Mouse (Mus musculus) olfactory bulb, adult 2 months (tissue): ENCODE results near the gene Herc2. TPM values are rescaled to one million over a fixed set of nuclear protein-coding genes. Genes with fewer than 3 reads are reported as not detected.

ENCODE experiments used
- H3K27ac ChIP-seq: fragments of 200-500 bp; 2 replicates; pipeline ENCODE4 v1.5.1; 2012; ENCODE audit warnings: low read depth, low read length; ENCODE audit not compliant: insufficient read depth
- H3K4me1 ChIP-seq: fragments of 200-500 bp; 2 replicates; pipeline ENCODE4 v1.6.1; 2012; ENCODE audit warnings: low read length; ENCODE audit not compliant: control insufficient read depth, insufficient read depth
- H3K4me3 ChIP-seq: fragments of 200-500 bp; 2 replicates; pipeline ENCODE4 v1.5.1; 2012; ENCODE audit warnings: mild to moderate bottlenecking, low read depth, low read length, moderate library complexity; ENCODE audit not compliant: insufficient read depth
- CTCF ChIP-seq: fragments of 200-500 bp; IDR thresholded peaks from 2 replicates; pipeline ENCODE4 v1.5.1; 2012; ENCODE audit warnings: low read depth, mild to moderate bottlenecking, low read length, moderate library complexity; ENCODE audit not compliant: insufficient read depth
- POLR2A ChIP-seq: fragments of 200-500 bp; IDR thresholded peaks from 2 replicates; pipeline ENCODE4 v1.6.1; 2012; ENCODE audit warnings: mild to moderate bottlenecking, low read depth, low read length, moderate library complexity; ENCODE audit not compliant: insufficient read depth
- WGBS: fragments of 180-500 bp; shearing (Covaris S2); methylation state at CpG from one replicate; pipeline ENCODE4 v1.1.7; 2018; 5-methylcytosine and 5-hydroxymethylcytosine counted together
- polyA plus RNA-seq: library from polyadenylated mRNA; stranded (reverse); fragments of >200 nt; gene quantifications from 2 replicates; pipeline ENCODE4 v1.2.4, GENCODE M21; 2012; ENCODE audit warnings: low replicate concordance; ENCODE audit not compliant: missing spikeins, insufficient read depth, insufficient read length

Gene Herc2
- polyA plus RNA-seq, 1 experiment: 28.0 TPM

DNA sequence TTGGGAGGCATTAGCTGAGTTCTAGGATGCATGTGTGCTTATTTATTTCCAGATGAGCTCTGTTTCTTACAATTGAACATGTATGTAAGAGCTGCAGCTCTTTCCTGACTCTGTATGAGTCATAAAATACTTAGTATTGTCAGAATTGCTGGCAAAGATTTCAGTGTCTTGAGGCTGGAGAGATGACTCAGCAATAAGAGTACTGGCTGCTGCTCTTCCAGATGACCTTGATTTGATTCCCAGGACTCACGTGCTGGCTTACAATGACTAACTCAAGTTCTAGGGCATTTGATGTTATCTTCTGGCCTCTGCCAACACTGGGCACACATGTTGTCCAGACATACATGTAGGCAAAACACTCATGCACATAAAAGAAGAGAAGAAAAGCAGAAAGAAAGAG is 64.2 kb downstream of the Herc2 start:
- TF ChIP-seq CTCF (no peak), POLR2A (no peak)
- 30% methylated on average over 1 of the region's 1 CpGs for WGBS
- Histone ChIP-seq H3K4me3 (no peak overlapping the region), H3K27ac (no peak overlapping the region), H3K4me1 (no peaks in the 10 kb centered on the region; the same call in 1 of the 2 replicates)

DNA sequence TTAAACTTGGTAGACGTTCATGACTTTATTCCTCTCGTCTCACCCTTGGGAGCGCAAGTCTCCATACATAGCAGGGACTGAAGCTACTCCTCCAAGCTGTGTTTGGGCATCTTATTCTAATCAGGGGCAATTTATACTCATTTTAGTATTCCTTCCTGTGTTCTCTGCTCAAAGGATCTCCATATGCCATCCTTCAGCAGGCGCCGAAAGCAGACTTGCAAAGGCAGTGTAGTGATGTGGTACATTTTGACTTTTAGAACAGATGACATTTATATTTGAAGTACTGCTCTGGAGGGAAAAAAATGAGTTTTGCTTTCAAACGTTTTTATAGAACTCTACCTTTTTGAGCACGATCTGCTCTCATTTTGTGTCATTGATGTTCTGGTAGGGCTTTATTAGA is 71.0 kb downstream of the Herc2 start:
- Histone ChIP-seq H3K4me1 (no peaks in the 10 kb centered on the region), H3K27ac (no peak overlapping the region), H3K4me3 (no peak overlapping the region)
- TF ChIP-seq CTCF (no peak), POLR2A (no peak)
- 87% methylated on average over 7 of the region's 7 CpGs for WGBS

DNA sequence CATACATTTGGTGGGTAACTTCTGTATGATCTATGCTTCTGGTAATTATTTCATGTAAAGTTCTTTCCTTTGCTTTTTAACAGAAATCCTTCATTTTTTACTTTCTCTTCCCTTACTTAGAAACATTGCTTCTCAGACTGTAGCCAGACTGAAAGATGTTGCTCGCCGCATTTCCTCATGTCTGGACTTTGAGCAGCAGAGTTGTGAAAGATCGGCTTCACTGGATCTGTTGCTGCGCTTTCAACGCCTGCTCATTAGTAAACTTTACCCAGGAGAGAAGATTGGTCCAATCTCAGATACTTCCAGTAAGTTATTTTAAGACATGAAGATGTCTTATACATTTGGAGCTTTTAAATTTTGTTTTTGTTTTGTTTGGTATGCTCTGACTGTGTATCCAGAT is 71.4 kb downstream of the Herc2 start:
- Histone ChIP-seq H3K4me3 (no peak overlapping the region), H3K4me1 (no peaks in the 10 kb centered on the region), H3K27ac (no peak overlapping the region)
- TF ChIP-seq POLR2A (no peak), CTCF (no peak)
- 89% methylated on average over 5 of the region's 5 CpGs for WGBS

DNA sequence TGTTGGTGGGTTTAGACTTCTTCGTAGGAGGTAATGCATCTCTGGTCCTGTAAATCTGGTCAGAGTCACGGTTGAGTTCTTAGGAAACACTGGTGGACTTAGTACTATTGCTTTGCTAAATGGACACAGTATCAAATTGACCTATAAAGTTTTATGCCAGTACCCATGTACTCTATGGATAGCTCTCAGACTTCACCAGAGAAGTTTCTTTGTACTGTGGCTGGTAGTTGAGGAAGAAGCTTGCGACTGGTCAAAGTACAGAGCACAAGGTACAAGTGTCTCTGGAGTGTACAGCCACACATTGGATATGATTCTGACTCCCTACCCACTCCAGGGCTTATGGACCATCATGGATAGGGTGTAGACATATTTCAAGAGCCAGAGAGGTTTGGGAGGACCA is 78.1 kb downstream of the Herc2 start:
- TF ChIP-seq POLR2A (no peak), CTCF (no peak)
- no peak overlapping the region for H3K27ac ChIP-seq
- H3K4me1 ChIP-seq: no peaks in the 10 kb centered on the region
- WGBS: 98% methylated on average over 3 of the region's 3 CpGs
- no peak overlapping the region for H3K4me3 ChIP-seq

DNA sequence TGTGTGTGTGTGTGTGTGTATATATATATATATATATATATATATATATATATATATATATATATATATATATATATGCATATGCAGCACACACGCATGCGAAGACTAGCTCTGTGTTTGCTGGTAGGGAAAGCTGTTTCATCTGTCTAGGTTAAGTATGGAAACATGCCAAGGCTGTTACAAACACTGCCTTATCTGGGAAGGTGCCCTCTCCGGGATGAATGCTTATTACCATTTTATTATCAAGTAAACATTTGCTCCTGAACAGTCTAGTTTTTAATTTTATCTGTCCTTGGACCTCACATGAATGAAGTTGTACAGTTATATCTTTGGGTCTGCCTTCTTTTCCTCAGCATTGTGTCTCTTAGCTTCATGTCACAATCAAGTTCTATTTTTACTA is 79.6 kb downstream of the Herc2 start:
- no peak for TF ChIP-seq CTCF
- no peak for TF ChIP-seq POLR2A
- Histone ChIP-seq H3K4me3 (no peak overlapping the region), H3K27ac (no peak overlapping the region), H3K4me1 (no peaks in the 10 kb centered on the region)
- 75% methylated on average over 3 of the region's 3 CpGs for WGBS

DNA sequence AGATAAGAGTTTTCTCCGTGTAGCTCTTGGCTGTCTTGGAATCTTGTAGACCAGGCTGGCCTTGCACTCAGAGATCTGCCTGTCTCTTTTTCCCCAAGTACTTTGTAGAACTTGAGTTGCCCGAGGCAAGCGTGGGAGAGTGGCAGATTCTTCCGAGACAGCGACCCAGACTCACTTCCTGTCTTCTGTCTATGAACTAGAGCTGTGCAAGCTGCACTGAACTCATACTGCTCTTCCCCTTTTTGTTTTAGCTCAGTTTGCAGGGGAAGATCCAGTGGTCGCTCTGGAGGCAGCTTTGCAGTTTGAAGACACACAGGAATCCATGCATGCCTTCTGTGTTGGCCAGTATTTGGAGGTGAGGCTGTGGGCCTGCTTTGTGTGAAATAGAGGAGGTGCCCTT is 81.6 kb downstream of the Herc2 start:
- TF ChIP-seq CTCF: no peak
- no peak for TF ChIP-seq POLR2A
- H3K27ac ChIP-seq: no peak overlapping the region
- H3K4me3 ChIP-seq: no peak overlapping the region
- WGBS: 84% methylated on average over 6 of the region's 6 CpGs
- H3K4me1 ChIP-seq: no peaks in the 10 kb centered on the region

GRCm38 (mm10) chr7:56138706-56139105 is 88.7 kb downstream of the Herc2 start:
- Histone ChIP-seq H3K4me3 (no peak overlapping the region), H3K4me1 (no peaks in the 10 kb centered on the region), H3K27ac (no peak overlapping the region)
- no peak for TF ChIP-seq POLR2A
- TF ChIP-seq CTCF: no peak
- 85% methylated on average over 7 of the region's 7 CpGs for WGBS

- 97% methylated on average over 3 of the region's 3 CpGs for WGBS
- Histone ChIP-seq H3K4me1 (peaks cover 2% of the 10 kb centered on the region; the same call in 1 of the 2 replicates), H3K4me3 (no peak overlapping the region), H3K27ac (no peak overlapping the region)
- no peak for TF ChIP-seq CTCF
- TF ChIP-seq POLR2A: no peak
Observed at GRCm38 (mm10) chr7:56146424-56146823, 96.4 kb downstream of the Herc2 start.

DNA sequence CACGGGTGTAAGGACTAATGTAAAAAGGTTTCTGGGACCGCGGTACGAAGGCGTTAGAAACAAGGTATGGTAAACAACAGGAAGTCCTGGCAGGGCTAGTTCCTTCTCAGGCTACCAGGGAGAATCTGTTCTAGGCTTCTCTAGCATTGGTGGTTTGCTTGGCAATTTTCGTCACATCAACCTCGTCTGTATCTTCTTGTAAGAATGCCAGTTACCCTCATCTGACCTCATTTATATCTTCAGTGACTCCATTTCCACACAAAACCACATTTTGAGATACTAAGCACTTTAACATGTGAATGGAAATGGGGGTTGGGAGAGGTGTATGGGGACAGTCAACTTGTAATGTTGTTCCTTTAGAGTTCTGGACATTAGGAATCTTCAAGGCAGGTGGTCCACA is 98.9 kb downstream of the Herc2 start:
- no peak overlapping the region for H3K4me3 ChIP-seq
- no peak overlapping the region for H3K27ac ChIP-seq
- TF ChIP-seq POLR2A: no peak
- TF ChIP-seq CTCF: no peak
- WGBS: 89% methylated on average over 7 of the region's 7 CpGs
- peaks cover 4% of the 10 kb centered on the region; the same call in 1 of the 2 replicates for H3K4me1 ChIP-seq
